Mouse (Mus musculus) layer of hippocampus, postnatal 10 days (tissue): Measurements from ENCODE around the gene Slc7a1. TPM values are rescaled to one million over a fixed set of nuclear protein-coding genes. Genes with fewer than 3 reads are reported as not detected.

Source experiments
- DNase-seq, 2 experiments: peaks; one replicate each; pipeline ENCODE4 v3.0.0; 2021; ENCODE audit warnings: low spot score in 2 of 2
- total RNA-seq, 2 experiments: library from RNA; stranded (reverse); gene quantifications; 2 replicates each; pipeline ENCODE4 v1.2.3; 2021

The Slc7a1 gene
- total RNA-seq, 2 experiments from 2014 or later, result 72.2 to 73.1 TPM

- DNase-seq, result no peak
Measured at GRCm38 (mm10) chr5:148393316-148393715, 6.4 kb downstream of the Slc7a1 start.

GRCm38 (mm10) chr5:148392831-148393230 is 6.9 kb downstream of the Slc7a1 start:
- no peak for DNase-seq

DNA sequence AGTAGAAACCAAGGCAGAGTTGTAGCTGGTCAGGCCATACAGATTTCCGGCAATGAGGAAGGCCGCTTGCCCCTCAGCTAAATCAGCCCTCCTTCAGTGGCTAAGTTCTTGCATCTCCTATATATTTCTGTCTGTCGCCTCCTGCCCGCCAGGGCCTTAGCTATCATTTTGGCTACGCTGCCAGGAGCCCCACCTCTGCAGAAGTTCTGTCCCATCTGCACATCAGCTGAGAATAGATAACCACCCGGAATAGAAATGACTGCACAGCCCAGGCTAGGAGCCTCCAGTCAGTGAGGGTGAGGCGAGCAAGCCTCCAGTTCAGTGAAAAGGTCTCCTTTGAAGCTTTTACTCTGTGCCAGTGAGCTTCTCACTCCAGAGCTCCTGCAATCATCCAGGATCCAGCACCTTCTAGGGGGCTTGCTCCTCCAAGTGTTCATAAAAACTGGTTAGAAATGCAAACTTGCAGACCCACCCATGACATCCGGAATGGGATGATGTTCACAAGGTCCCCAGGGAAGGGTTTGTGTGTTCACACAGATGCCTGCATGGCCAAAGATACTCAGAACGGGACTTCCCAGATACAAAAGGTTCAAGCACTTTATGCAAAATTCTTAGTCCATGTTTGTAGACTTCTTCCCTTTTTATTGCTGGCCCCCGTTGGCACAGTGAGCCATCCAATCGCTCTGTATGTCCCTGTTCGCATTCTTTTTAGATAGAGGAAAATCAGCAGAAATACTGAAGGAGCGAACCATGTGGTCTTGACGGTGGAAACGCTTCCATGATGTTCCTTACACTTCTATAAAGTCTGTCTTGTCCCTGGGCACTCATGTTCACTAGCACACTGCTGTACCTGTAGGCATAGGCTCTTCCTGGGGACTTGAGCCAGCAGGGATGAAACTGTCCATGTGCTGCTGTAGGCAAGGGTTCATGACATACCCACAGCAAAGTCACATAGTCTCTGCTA is 10.4 kb downstream of the Slc7a1 start:
- no peak for DNase-seq

- no peak for DNase-seq
Measured at GRCm38 (mm10) chr5:148388251-148389006, 11.3 kb downstream of the Slc7a1 start.

GRCm38 (mm10) chr5:148387820-148388219 is 11.9 kb downstream of the Slc7a1 start:
- no peak for DNase-seq

DNA sequence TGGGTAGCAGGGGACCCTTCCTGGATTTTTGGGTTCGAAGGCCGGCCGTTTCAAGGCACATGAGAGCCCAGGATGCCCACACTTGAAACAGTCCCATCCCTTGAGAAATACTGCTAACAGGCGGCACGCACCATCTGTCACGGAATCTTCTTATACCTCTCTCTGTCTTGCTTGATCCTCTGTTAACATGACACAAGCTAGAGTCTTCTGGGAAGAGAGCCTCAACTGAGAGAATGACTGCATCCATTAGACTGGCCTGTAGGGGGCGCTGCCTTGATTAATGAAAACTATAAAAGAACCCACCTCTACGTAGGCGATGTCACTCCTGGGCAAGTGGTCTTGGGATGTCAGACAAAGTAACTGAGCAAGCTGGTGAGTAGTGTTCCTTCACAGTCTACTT is 13.2 kb downstream of the Slc7a1 start:
- DNase-seq, result no peak

DNA sequence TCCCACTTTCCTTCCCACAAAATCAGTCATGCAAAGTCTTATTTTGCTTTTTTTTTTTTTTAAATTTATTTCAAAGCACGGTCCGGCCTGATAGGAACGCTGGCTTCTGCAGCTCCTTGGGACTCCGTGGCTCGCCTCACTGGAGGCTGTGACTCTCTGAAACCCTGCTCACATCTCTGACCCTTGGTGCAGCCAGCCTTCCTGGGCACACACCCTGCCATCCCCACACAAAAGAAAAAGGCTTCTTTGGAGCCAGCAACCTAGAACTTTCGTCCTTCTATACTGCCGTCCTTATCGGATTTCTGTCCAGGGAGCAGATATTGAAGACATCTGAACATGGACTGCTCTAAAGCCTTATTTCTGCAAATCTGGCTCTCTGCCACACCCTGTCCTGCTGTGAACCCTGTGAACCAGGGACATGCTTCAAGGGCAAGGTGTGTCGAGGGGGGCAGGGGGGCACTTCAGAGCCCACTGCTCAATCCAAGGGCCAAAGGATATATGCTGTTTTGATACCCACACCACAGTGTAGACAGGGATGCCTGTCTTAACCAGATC is 15.1 kb downstream of the Slc7a1 start:
- DNase-seq, result no peak

- DNase-seq, result no peak
Measured at GRCm38 (mm10) chr5:148383841-148384500, 15.7 kb downstream of the Slc7a1 start.

- DNase-seq, result no peak
Measured at GRCm38 (mm10) chr5:148381083-148381482, 18.6 kb downstream of the Slc7a1 start.

- DNase-seq, result no peak
Measured at GRCm38 (mm10) chr5:148380246-148380504, 19.5 kb downstream of the Slc7a1 start.

- no peak for DNase-seq
Measured at GRCm38 (mm10) chr5:148379455-148380245, 20.1 kb downstream of the Slc7a1 start.

DNA sequence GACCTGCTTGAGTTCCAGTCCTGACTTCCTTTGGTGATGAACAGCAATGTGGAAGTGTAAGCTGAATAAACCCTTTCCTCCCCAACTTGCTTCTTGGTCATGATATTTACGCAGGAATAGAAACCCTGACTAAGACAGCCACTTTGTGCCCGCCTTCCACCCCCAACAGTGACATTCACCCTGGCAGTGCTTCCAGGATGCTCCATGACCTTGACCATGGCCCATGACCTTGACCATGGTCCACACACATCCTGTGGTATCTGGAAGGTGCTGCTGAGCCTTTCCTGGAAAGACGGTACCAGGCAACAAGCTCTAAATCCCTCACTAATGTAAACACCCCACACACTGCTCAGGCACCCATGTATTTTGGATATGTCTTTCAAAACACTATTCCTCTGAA is 21.0 kb downstream of the Slc7a1 start:
- DNase-seq, result no peak

GRCm38 (mm10) chr5:148378232-148378508 is 21.5 kb downstream of the Slc7a1 start:
- no peak for DNase-seq

GRCm38 (mm10) chr5:148377439-148378231 is 22.1 kb downstream of the Slc7a1 start:
- no peak for DNase-seq

GRCm38 (mm10) chr5:148376358-148376757 is 23.3 kb downstream of the Slc7a1 start:
- DNase-seq, result no peak

DNA sequence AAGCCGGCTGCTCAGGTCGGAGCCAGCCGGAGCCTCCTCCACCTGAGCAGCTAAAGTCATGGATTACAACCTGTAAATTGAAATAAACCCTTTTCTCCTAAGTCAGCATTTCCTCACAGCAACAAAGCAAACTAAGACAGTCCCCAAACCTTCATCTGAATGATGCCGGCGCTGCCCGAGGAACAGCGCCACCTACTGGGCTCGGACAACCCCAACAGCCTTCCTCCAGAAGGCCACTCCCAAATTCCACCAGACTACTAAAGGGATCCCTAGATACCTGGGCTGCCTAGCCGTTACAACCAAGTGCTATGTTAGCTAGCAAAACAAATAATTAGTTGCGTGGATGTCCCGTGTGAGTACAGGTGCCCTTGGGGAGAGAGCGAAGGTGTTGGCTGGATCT is 24.2 kb downstream of the Slc7a1 start:
- no peak for DNase-seq

DNA sequence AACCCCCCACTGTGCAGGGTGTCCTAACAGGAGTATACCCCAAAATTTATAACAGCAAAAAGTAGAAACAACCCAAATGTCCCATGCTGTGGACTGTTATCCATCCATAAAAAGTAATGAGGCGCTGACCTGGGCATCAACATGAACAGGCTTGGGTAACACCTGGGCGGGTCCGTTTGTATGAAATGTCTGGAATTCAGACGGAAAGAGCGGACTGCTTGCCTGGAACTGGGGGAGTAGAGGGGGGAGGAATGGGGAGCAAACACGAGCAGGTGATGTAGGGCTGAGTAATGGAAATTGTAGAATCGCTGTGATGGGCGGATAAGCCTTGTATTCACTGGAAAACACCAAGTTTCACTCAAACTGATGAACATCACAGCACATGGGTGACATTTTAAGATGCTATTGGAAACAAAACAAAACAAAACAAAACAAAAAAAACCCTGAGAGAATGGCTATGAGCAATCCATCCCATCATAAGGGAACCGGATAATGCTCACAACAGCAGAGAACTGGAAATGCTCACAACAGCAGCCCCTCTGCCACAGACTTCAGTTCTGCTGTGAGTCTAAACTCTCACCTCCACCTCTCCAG is 26.5 kb downstream of the Slc7a1 start:
- no peak for DNase-seq

DNA sequence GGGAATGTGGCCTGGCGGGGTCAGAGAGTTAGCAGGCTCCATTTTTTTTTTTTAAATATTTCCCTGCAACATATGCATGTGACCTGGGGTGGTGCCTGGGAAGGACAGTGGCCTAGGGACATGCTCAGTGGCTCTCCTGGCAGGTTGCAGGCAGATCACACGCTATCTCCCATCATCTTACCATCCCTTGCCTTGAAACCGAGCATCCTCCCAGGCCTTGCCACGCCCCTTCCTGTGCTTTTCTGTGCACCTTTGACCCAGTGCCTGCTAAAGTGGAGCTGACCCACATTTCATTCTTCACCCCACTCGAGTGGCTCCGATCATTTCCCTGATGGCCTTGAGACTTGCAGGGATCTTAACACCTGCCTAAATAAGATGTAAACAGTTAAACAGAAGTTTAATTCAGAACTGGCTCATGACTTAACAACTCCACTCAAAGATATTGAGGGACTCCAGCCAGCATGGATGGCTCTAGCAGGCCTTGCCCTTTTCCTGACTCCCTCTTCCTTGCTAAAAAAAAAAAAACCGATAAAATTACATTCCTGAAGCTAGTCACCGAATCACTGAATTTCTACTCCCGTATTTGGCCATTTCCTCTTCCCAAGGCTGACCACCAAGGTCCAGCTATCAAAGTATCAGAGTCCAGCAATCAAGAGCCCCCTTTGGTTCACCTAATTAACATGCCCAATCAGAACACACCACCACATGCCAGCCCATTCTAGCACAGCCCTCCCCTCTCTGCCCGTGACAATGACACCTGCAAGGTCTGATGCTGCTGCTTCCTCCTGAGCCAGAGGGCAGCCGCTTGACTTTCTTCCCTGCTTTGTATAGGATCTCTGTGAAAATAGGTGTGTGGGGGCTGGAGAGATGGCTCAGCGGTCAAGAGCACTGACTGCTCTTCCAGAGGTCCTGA is 27.4 kb downstream of the Slc7a1 start:
- no peak for DNase-seq

- DNase-seq, result no peak
Measured at GRCm38 (mm10) chr5:148371375-148371774, 28.3 kb downstream of the Slc7a1 start.
